Mouse (Mus musculus): Measurements from ENCODE around the gene Csnk2b. TPM values are rescaled to one million over a fixed set of nuclear protein-coding genes. Genes with fewer than 3 reads are reported as not detected.

Csnk2b gene
- polyA plus RNA-seq, 1 experiment from 2014 or later, result 353 TPM

DNA sequence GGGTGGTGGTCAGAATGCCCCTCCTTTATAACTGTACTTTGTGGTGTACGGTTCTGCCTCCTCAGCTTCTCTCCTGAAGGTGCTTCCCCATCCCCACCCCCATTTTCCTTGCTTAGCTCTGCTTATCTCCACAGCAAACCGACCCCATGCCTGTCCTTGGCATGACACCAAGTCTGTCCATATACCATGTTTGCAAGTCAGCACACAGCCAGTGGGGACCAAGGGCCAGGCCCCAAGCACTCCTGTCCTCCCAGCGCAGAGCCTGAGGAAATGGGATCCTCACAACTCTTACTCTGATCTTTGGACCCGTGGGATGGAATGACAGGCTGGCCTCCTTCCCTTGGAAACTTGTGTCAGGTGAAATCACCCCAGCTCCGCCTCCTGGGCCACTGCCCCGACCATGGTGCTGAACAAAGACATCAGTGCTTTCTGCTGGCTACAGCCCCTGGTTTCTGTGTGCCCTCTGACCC, 18.6 kb downstream of the Csnk2b start:
- WGBS, result 73% methylated on average over 6 of the region's 6 CpGs
- no peak overlapping the region for H3K4me3 ChIP-seq (ENCODE audit: low read depth, low read length)
- no peak overlapping the region for H3K27ac ChIP-seq (ENCODE audit: low read depth, low read length)
- no peaks in the 10 kb centered on the region for H3K9me3 ChIP-seq (replicated peaks; ENCODE audit: control insufficient read depth, low read length)
- H3K4me1 ChIP-seq (ENCODE audit: control insufficient read depth, insufficient read depth, low read length), result no peaks in the 10 kb centered on the region
- no peak overlapping the region for H3K9ac ChIP-seq (ENCODE audit: low read length)
- no peaks in the 10 kb centered on the region for H3K27me3 ChIP-seq (replicated peaks; ENCODE audit: control insufficient read depth, insufficient read depth, low read length)
- ATAC-seq (no peak), DNase-seq (ENCODE audit: low spot score) (no peak)
- peaks cover 61% of the 10 kb centered on the region for H3K36me3 ChIP-seq (ENCODE audit: control insufficient read depth, insufficient read depth, low read length)
- no peak overlapping the region for H3K4me2 ChIP-seq (ENCODE audit: low read length)

DNA sequence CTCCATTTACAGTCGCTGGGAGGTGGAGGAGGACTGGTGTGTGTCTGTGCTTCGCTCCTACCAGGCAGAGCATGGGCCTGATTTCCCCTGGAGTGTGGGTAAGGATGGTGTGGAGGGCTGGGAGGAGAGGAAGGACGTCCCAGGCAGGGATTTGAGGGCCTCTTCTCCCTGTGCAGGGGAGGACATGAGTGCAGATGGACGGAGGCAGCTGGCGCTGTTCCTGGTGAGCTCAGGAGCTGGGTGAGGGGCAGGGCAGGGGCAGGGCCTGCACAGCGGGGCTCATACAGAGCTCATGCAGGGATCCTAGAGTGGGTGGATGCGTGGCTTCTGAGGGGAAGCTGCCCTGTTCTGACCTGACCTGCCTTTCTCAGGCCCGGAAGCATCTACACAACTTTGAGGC, 19.6 kb downstream of the Csnk2b start:
- ATAC-seq (no peak), DNase-seq (ENCODE audit: low spot score) (no peak)
- H3K36me3 ChIP-seq (ENCODE audit: control insufficient read depth, insufficient read depth, low read length), result peaks cover 69% of the 10 kb centered on the region
- no peaks in the 10 kb centered on the region for H3K9me3 ChIP-seq (replicated peaks; ENCODE audit: control insufficient read depth, low read length)
- no peak overlapping the region for H3K9ac ChIP-seq (ENCODE audit: low read length)
- no peaks in the 10 kb centered on the region for H3K27me3 ChIP-seq (replicated peaks; ENCODE audit: control insufficient read depth, insufficient read depth, low read length)
- H3K4me3 ChIP-seq (ENCODE audit: low read depth, low read length), result no peak overlapping the region
- 81% methylated on average over 8 of the region's 8 CpGs for WGBS
- no peaks in the 10 kb centered on the region for H3K4me1 ChIP-seq (ENCODE audit: control insufficient read depth, insufficient read depth, low read length)
- H3K27ac ChIP-seq (ENCODE audit: low read depth, low read length), result no peak overlapping the region
- H3K4me2 ChIP-seq (ENCODE audit: low read length), result no peak overlapping the region

DNA sequence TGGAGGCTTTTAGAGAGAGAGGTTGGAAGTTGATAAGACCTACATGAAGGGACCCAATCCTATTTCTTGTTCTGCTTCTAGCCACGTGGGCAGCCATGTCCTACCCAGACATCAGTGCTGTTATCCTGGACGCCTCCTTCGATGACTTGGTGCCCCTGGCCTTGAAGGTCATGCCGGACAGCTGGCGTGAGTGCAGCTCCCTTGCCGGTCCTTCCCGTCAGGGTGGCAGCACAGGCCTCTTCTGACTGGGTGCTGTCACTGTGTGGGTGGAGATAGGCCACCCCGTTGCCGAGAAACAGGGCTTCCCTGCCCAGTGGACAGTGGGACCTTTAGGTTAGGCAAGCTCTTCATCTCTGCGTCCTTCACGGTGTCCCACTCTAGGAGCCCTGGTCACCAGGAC, 20.7 kb downstream of the Csnk2b start:
- Histone ChIP-seq H3K4me2 (ENCODE audit: low read length) (no peak overlapping the region), H3K27me3 (replicated peaks; ENCODE audit: control insufficient read depth, insufficient read depth, low read length) (no peaks in the 10 kb centered on the region), H3K36me3 (ENCODE audit: control insufficient read depth, insufficient read depth, low read length) (peaks cover 80% of the 10 kb centered on the region), H3K9me3 (replicated peaks; ENCODE audit: control insufficient read depth, low read length) (no peaks in the 10 kb centered on the region), H3K9ac (ENCODE audit: low read length) (no peak overlapping the region), H3K27ac (ENCODE audit: low read depth, low read length) (no peak overlapping the region), H3K4me1 (ENCODE audit: control insufficient read depth, insufficient read depth, low read length) (no peaks in the 10 kb centered on the region), H3K4me3 (ENCODE audit: low read depth, low read length) (no peak overlapping the region)
- no peak for ATAC-seq
- no peak for DNase-seq (ENCODE audit: low spot score)
- WGBS, result 93% methylated on average over 11 of the region's 11 CpGs

DNA sequence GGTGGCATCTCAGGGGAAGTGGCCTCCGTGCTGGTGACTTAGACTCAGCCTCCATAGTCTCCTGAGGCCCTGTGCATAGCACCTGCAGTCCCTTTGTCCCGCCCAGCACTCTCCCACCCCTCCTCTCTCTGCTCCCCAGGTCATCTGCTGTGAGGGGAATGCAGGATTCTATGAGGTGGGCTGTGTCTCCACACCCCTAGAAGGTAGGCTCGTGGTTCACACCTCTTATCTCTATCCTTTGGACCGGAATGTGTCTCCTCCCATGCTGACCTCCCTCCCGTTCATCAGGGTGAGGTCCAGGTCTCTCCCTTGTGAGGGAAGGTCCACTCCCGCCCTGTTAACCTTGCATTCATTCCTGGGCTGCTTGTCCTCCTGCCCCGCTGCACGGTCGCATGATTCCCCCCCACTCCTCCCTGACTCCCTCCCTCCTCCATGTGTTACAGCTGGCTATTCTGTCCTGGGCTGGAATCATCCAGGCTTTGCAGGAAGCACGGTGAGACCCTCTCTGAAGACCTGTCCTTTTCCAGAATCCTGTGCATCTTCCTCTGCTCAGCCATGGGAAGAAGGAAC, 21.6 kb downstream of the Csnk2b start:
- H3K36me3 ChIP-seq (ENCODE audit: control insufficient read depth, insufficient read depth, low read length), result peaks cover 83% of the 10 kb centered on the region
- no peak for ATAC-seq
- H3K27ac ChIP-seq (ENCODE audit: low read depth, low read length), result no peak overlapping the region
- 75% methylated on average over 10 of the region's 10 CpGs for WGBS
- no peaks in the 10 kb centered on the region for H3K27me3 ChIP-seq (replicated peaks; ENCODE audit: control insufficient read depth, insufficient read depth, low read length)
- H3K9me3 ChIP-seq (replicated peaks; ENCODE audit: control insufficient read depth, low read length), result no peaks in the 10 kb centered on the region
- no peak overlapping the region for H3K4me3 ChIP-seq (ENCODE audit: low read depth, low read length)
- no peak overlapping the region for H3K4me2 ChIP-seq (ENCODE audit: low read length)
- no peak for DNase-seq (ENCODE audit: low spot score)
- H3K9ac ChIP-seq (ENCODE audit: low read length), result no peak overlapping the region
- H3K4me1 ChIP-seq (ENCODE audit: control insufficient read depth, insufficient read depth, low read length), result no peaks in the 10 kb centered on the region

DNA sequence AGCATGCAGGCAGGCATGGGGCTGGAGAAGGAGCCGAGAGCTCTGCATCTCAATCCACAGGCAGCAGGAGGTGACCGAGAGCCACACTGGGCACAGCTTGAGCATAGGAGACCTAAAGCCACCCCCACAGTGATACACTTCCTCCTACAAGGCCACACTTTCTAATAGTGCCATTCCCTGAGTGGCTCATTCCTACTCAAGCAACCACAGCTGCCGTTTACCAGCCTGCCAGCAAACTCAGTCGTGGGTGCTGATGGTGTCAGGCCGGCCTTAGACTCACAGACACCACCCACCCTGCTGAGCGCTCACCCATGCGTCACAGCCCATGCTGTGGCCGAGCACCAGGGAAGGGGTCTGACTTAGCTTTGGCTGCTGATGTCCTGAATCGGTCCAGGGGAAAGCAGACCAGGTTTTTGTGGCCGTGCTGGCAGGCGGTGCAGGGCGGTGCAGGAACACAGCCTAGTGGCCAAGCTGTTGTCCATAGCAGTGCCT, 24.6 kb downstream of the Csnk2b start:
- no peak for ATAC-seq
- Histone ChIP-seq H3K36me3 (ENCODE audit: control insufficient read depth, insufficient read depth, low read length) (peaks cover 88% of the 10 kb centered on the region), H3K27me3 (replicated peaks; ENCODE audit: control insufficient read depth, insufficient read depth, low read length) (no peaks in the 10 kb centered on the region), H3K9ac (ENCODE audit: low read length) (no peak overlapping the region), H3K4me2 (ENCODE audit: low read length) (no peak overlapping the region), H3K4me1 (ENCODE audit: control insufficient read depth, insufficient read depth, low read length) (no peaks in the 10 kb centered on the region), H3K27ac (ENCODE audit: low read depth, low read length) (no peak overlapping the region), H3K9me3 (replicated peaks; ENCODE audit: control insufficient read depth, low read length) (no peaks in the 10 kb centered on the region), H3K4me3 (ENCODE audit: low read depth, low read length) (no peak overlapping the region)
- no peak for DNase-seq (ENCODE audit: low spot score)
- WGBS, result 78% methylated on average over 12 of the region's 12 CpGs

DNA sequence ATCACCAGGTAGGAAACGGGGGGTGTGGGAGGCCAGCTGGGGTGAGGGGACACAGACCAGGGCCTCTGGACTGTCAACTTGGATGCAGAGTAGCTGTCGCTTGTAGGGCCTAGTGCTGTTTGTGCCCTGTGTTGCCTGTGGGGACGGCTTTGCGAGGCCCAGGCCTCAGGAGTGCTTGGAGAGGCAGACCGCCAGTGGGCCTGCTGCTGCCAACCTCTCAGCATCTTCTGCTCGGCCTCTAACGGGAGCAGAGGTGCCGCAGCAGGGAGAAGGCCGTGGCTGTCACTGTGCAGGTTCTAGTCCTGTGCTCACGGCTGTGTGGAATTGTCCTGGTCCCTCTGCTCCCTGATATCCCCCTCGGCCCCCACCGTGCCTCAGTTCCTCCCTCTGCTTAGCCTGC, 25.3 kb downstream of the Csnk2b start:
- no peak for DNase-seq (ENCODE audit: low spot score)
- no peak overlapping the region for H3K27ac ChIP-seq (ENCODE audit: low read depth, low read length)
- no peaks in the 10 kb centered on the region for H3K9me3 ChIP-seq (replicated peaks; ENCODE audit: control insufficient read depth, low read length)
- no peak overlapping the region for H3K4me3 ChIP-seq (ENCODE audit: low read depth, low read length)
- H3K36me3 ChIP-seq (ENCODE audit: control insufficient read depth, insufficient read depth, low read length), result peaks cover 85% of the 10 kb centered on the region
- H3K9ac ChIP-seq (ENCODE audit: low read length), result no peak overlapping the region
- WGBS, result 85% methylated on average over 12 of the region's 12 CpGs
- no peak overlapping the region for H3K4me2 ChIP-seq (ENCODE audit: low read length)
- H3K27me3 ChIP-seq (replicated peaks; ENCODE audit: control insufficient read depth, insufficient read depth, low read length), result no peaks in the 10 kb centered on the region
- ATAC-seq, result no peak
- no peaks in the 10 kb centered on the region for H3K4me1 ChIP-seq (ENCODE audit: control insufficient read depth, insufficient read depth, low read length)

DNA sequence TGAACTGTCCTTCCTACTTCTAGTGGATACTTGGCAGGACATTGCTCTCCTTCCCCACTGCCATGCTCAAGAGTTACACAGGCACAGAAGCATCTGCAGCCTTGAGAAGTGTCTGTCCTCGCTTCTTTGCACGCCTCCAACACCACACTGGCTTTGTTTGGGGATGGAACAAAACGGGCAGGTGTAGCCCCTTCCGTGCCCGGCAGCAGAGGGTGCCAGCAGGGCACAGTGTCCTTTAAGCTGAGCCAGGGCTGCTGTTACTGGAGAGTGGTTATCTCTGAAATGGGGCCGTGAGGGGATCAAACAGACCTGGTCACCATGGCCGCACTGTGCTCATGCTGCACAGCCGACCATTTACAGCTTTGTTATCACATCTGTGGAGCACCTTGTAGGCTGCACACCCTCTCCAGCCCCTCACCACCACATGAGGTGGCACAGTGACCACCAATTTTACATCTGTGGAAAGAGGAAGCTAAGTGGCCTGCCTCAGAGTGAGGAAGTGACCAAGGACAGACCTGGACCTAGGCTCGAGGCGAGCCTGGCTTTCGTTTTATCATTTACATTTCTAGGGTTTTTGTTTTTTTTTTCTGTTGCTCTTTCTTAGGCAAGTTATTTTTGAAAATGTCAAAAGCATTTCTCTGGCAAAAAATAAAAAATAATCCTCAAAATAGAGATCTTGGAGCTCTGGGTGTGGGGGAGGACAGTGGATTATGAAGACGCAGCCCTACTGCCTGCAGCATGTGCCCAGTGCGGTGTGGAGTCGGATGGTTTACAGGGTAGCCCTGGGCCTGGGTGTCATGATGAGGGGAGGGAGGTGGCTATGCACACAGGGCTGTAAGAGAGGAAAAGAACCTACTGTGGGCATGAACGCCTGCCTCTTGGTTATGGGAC, 27.1 kb downstream of the Csnk2b start:
- ATAC-seq, result no peak
- no peak overlapping the region for H3K4me3 ChIP-seq (ENCODE audit: low read depth, low read length)
- peaks cover 70% of the 10 kb centered on the region for H3K36me3 ChIP-seq (ENCODE audit: control insufficient read depth, insufficient read depth, low read length)

DNA sequence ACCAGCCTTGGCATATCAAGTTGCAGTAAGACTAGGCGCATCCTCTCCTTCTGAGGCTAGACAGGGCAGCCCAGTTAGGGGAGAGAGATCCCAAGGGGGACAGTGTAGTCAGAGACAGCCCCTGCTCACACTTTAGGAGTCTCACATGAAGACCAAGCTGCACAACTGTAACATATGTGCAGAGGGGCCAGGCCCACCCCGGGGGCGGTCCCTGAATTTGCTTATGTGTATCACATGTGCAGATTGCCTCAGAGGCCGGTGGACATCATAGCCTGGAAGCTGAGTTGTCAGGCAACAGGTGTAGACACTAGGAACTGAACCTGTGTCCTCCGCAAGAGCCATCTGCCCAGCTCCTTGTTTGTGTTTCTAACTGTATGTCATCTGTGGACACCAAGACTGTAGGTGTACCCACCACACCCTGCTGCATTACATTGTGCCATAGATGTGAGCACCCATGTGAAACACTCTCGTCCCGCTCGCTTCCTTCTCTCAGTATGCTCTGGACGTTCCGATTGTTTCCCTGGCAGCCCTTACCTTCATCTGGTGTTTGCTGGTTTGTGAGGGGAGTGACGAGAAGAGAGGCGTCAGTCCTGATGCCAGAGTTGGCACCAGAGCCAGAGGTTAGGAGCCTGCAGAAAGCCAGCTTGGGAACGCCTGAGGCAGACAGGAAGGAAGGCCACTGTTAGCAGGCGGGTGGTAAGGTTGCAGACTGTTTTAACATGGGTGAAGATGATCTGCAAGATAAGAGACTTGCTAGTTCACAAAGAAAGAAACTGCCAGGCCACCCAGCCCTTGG, 29.3 kb downstream of the Csnk2b start:
- WGBS, result 90% methylated on average over 14 of the region's 14 CpGs
- no peak overlapping the region for H3K9ac ChIP-seq (ENCODE audit: low read length)
- DNase-seq (ENCODE audit: low spot score), result no peak
- H3K36me3 ChIP-seq (ENCODE audit: control insufficient read depth, insufficient read depth, low read length), result peaks cover 51% of the 10 kb centered on the region
- H3K4me3 ChIP-seq (ENCODE audit: low read depth, low read length), result no peak overlapping the region
- ATAC-seq, result no peak
- no peak overlapping the region for H3K27ac ChIP-seq (ENCODE audit: low read depth, low read length)
- H3K4me2 ChIP-seq (ENCODE audit: low read length), result no peak overlapping the region
- no peaks in the 10 kb centered on the region for H3K27me3 ChIP-seq (replicated peaks; ENCODE audit: control insufficient read depth, insufficient read depth, low read length)
- H3K9me3 ChIP-seq (replicated peaks; ENCODE audit: control insufficient read depth, low read length), result no peaks in the 10 kb centered on the region
- peaks cover 6% of the 10 kb centered on the region for H3K4me1 ChIP-seq (ENCODE audit: control insufficient read depth, insufficient read depth, low read length)

More for the DNA sequence above, 27.1 kb downstream of the Csnk2b start:
- WGBS, result 93% methylated on average over 15 of the region's 15 CpGs
- no peak for DNase-seq (ENCODE audit: low spot score)
- Histone ChIP-seq H3K4me2 (ENCODE audit: low read length) (no peak overlapping the region), H3K27ac (ENCODE audit: low read depth, low read length) (no peak overlapping the region), H3K4me1 (ENCODE audit: control insufficient read depth, insufficient read depth, low read length) (peaks cover 6% of the 10 kb centered on the region), H3K9ac (ENCODE audit: low read length) (no peak overlapping the region), H3K9me3 (replicated peaks; ENCODE audit: control insufficient read depth, low read length) (no peaks in the 10 kb centered on the region), H3K27me3 (replicated peaks; ENCODE audit: control insufficient read depth, insufficient read depth, low read length) (no peaks in the 10 kb centered on the region)

All from forebrain, embryonic 14.5 days (tissue).